Mouse (Mus musculus) lung, postnatal 0 days (tissue): Measurements from ENCODE around the gene Slc12a7.

ENCODE experiments used
- CTCF ChIP-seq: IDR thresholded peaks from 2 replicates; pipeline ENCODE4 v1.5.1; 2016; ENCODE audit warnings: antibody characterized with exemption, mild to moderate bottlenecking
- EP300 ChIP-seq: IDR thresholded peaks from 2 replicates; pipeline ENCODE4 v1.6.1; 2016; ENCODE audit warnings: antibody characterized with exemption, mild to moderate bottlenecking, control low read depth

- TF ChIP-seq EP300 (no peak), CTCF (no peak)
Observed at GRCm38 (mm10) chr13:73693333-73693732, 39.6 kb upstream of the Slc12a7 start.
